Mouse (Mus musculus) intestine, embryonic 14.5 days (tissue): ENCODE measurements around the gene Icam4. TPM values are rescaled to one million over a fixed set of nuclear protein-coding genes. Genes with fewer than 3 reads are reported as not detected.

Experiments used
- microRNA counts: library from miRNA; unstranded; fragments of <30 nt; microRNA quantifications from one replicate; lab custom pipeline; 2016
- microRNA-seq: library from miRNA; unstranded; fragments of <30 nt; microRNA quantifications from one replicate; pipeline ENCODE4, GENCODE M21; 2016
- polyA plus RNA-seq: library from polyadenylated mRNA; unstranded; fragments of >200 nt; fragmentation: Nextera tagmentation; extraction: Ambion mirVana; gene quantifications from 2 replicates; pipeline ENCODE4 v1.2.1, GENCODE M21; 2014

The Icam4 gene
- polyA plus RNA-seq, 1 experiment from 2014 or later, result 0.96 TPM

MicroRNAs within 50 kb of the gene (microRNA counts, 519-probe panel; counts per million panel counts)
- microRNA mmu-miR-1900 (lab: Ali Mortazavi, UCI), result 3,548 counts per million, percentile 47 among the panel's probes with 10 or more counts

Small RNA genes within 50 kb of the gene (microRNA-seq; reads per million reads assigned to microRNA genes)
- not detected for gene Mir1900
- 0.34 reads per million for gene Mir7082

Other genes with a start within 250 kb of the Icam4 start
- 0.71 and 1.0 TPM in 2 replicates for gene Col5a3, start 214.3 kb upstream of the Icam4 start, polyA plus RNA-seq
- gene Rdh8, start 210.9 kb upstream of the Icam4 start, polyA plus RNA-seq, result not detected in 2 replicates
- gene A230050P20Rik, start 160.7 kb upstream of the Icam4 start, polyA plus RNA-seq, result 11.1 and 14.1 TPM in 2 replicates
- gene Angptl6, start 149.6 kb upstream of the Icam4 start, polyA plus RNA-seq, result 8.1 and 10.0 TPM in 2 replicates
- 101 and 106 TPM in 2 replicates for gene Ppan, start 141.2 kb upstream of the Icam4 start, polyA plus RNA-seq
- 314 and 315 TPM in 2 replicates for gene Eif3g, start 130.8 kb upstream of the Icam4 start, polyA plus RNA-seq
- 65.4 and 69.9 TPM in 2 replicates for gene Dnmt1, start 69.5 kb upstream of the Icam4 start, polyA plus RNA-seq
- gene S1pr2, start 52.6 kb upstream of the Icam4 start, polyA plus RNA-seq, result 31.9 and 35.5 TPM in 2 replicates
- 151 and 155 TPM in 2 replicates for gene Mrpl4, start 26.6 kb upstream of the Icam4 start, polyA plus RNA-seq
- gene Icam1, start 13.4 kb upstream of the Icam4 start, polyA plus RNA-seq, result 11.4 and 11.8 TPM in 2 replicates
- 0.12 TPM in 2 replicates for gene Icam5, start 2.7 kb downstream of the Icam4 start, polyA plus RNA-seq
- gene Zglp1, start 37.7 kb downstream of the Icam4 start, polyA plus RNA-seq, result 1.3 TPM in 1 of 2 replicates, not detected in the other
- 0.20 and 0.74 TPM in 2 replicates for gene Gm49373, start 43.7 kb downstream of the Icam4 start, polyA plus RNA-seq
- 71.4 and 74.4 TPM in 2 replicates for gene Fdx1l, start 44.2 kb downstream of the Icam4 start, polyA plus RNA-seq
- gene Gm38431, start 62.6 kb downstream of the Icam4 start, polyA plus RNA-seq, result 2.2 and 3.7 TPM in 2 replicates
- 84.1 and 87.5 TPM in 2 replicates for gene Raver1, start 62.6 kb downstream of the Icam4 start, polyA plus RNA-seq
- gene Tyk2, start 101.9 kb downstream of the Icam4 start, polyA plus RNA-seq, result 11.7 and 12.1 TPM in 2 replicates
- 307 and 327 TPM in 2 replicates for gene Cdc37, start 120.6 kb downstream of the Icam4 start, polyA plus RNA-seq
- 6.7 and 7.0 TPM in 2 replicates for gene Pde4a, start 136.3 kb downstream of the Icam4 start, polyA plus RNA-seq
- gene Keap1, start 210.0 kb downstream of the Icam4 start, polyA plus RNA-seq, result 41.0 and 43.0 TPM in 2 replicates
- gene S1pr5, start 219.1 kb downstream of the Icam4 start, polyA plus RNA-seq, result 0.07 and 0.13 TPM in 2 replicates
- 42.6 and 45.4 TPM in 2 replicates for gene Atg4d, start 235.9 kb downstream of the Icam4 start, polyA plus RNA-seq